Mouse (Mus musculus) bone marrow macrophage, adult 2 months (primary cell): ENCODE measurements around the gene Lcn8.

Source experiments
- CTCF ChIP-seq: IDR thresholded peaks from 2 replicates; pipeline ENCODE4 v1.5.1; 2012; ENCODE audit warnings: low read depth, mild to moderate bottlenecking, low read length, moderate library complexity
- POLR2A ChIP-seq: IDR thresholded peaks from 2 replicates; pipeline ENCODE4 v1.6.1; 2012; ENCODE audit warnings: mild to moderate bottlenecking, low read depth, low read length, borderline replicate concordance

DNA sequence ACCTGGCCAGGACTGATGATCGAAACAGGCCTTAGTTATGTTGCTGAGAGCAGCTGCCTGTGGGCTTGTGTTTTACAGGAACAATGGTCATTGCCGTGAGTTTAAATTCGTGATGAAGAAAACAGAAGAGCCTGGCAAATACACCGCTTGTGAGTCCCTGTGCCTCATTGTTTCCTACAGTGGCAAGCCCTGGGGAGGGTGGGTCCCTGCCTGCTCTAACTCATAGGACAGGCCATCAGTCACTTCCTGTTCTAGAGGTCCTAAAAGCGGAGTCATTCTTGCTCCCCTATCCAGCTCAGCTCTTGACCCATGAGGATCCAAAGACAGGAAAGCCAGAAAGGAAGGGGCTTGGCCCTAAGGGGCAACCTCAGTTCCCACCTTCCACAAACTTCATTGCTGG is 48.1 kb downstream of the Lcn8 start:
- no peak for TF ChIP-seq POLR2A
- TF ChIP-seq CTCF = no peak
